Mouse (Mus musculus) forebrain, embryonic 15.5 days (tissue): ENCODE results near the gene Fam208a. TPM values are rescaled to one million over a fixed set of nuclear protein-coding genes. Genes with fewer than 3 reads are reported as not detected.

Source experiments
- ATAC-seq: fragments of 200-750 bp; cut with Nextera tagmentation; replicated peaks from 2 replicates; pipeline ENCODE4 v1.8.0; 2017; ENCODE audit warnings: mild to moderate bottlenecking, moderate TSS enrichment, moderate library complexity
- H3K27ac ChIP-seq: fragments of 300-500 bp; sonication (generic); replicated peaks from 2 replicates; pipeline ENCODE4 v1.5.1; 2015; ENCODE audit warnings: mild to moderate bottlenecking, inconsistent platforms
- H3K27me3 ChIP-seq: fragments of 300-500 bp; sonication (generic); 2 replicates; pipeline ENCODE4 v1.6.1; 2015; ENCODE audit warnings: inconsistent platforms
- H3K36me3 ChIP-seq: fragments of 300-500 bp; sonication (generic); 2 replicates; pipeline ENCODE4 v1.6.1; 2015; ENCODE audit warnings: mild to moderate bottlenecking, inconsistent platforms
- H3K4me1 ChIP-seq: fragments of 300-500 bp; sonication (generic); 2 replicates; pipeline ENCODE4 v1.6.1; 2015; ENCODE audit warnings: inconsistent platforms
- H3K4me2 ChIP-seq: fragments of 300-500 bp; sonication (generic); replicated peaks from 2 replicates; pipeline ENCODE4 v1.6.1; 2015; ENCODE audit warnings: mild to moderate bottlenecking, inconsistent platforms
- H3K4me3 ChIP-seq: fragments of 300-500 bp; sonication (generic); 2 replicates; pipeline ENCODE4 v1.5.1; 2015; ENCODE audit warnings: mild to moderate bottlenecking, inconsistent platforms
- H3K9ac ChIP-seq: fragments of 300-500 bp; sonication (generic); replicated peaks from 2 replicates; pipeline ENCODE4 v1.6.1; 2015; ENCODE audit warnings: mild to moderate bottlenecking, inconsistent platforms
- H3K9me3 ChIP-seq: fragments of 300-500 bp; sonication (generic); 2 replicates; pipeline ENCODE4 v1.6.1; 2016; ENCODE audit warnings: inconsistent platforms
- WGBS: fragments of 180-500 bp; shearing (Covaris S2); methylation state at CpG from one replicate; pipeline ENCODE4 v1.1.7; 2015; ENCODE audit warnings: mixed read lengths; 5-methylcytosine and 5-hydroxymethylcytosine counted together
- microRNA-seq: library from miRNA; unstranded; fragments of <30 nt; microRNA quantifications from one replicate; pipeline ENCODE4, GENCODE M21; 2016
- polyA plus RNA-seq: library from polyadenylated mRNA; unstranded; fragments of >200 nt; fragmentation: Nextera tagmentation; extraction: Ambion mirVana; gene quantifications from 2 replicates; pipeline ENCODE4 v1.2.1, GENCODE M21; 2015

The Fam208a gene
- polyA plus RNA-seq, 1 experiment from 2014 or later = 17.4 TPM

GRCm38 (mm10) chr14:27508644-27509301, 80.1 kb downstream of the Fam208a start:
- ATAC-seq = peak; percentile 78

GRCm38 (mm10) chr14:27524541-27524940, 95.9 kb downstream of the Fam208a start:
- no peak overlapping the region for H3K27ac ChIP-seq
- H3K27me3 ChIP-seq = no peaks in the 10 kb centered on the region
- ATAC-seq = no peak
- no peaks in the 10 kb centered on the region for H3K9me3 ChIP-seq
- H3K36me3 ChIP-seq = no peaks in the 10 kb centered on the region
- H3K4me1 ChIP-seq = no peaks in the 10 kb centered on the region
- no peak overlapping the region for H3K4me3 ChIP-seq
- no peak overlapping the region for H3K9ac ChIP-seq
- H3K4me2 ChIP-seq = no peak overlapping the region

More at GRCm38 (mm10) chr14:27508644-27509301, 80.1 kb downstream of the Fam208a start:
- H3K4me2 ChIP-seq = peak overlapping the region; percentile 47
- no peaks in the 10 kb centered on the region for H3K9me3 ChIP-seq
- H3K27ac ChIP-seq = peak overlapping the region; percentile 48
- WGBS = 36% methylated on average over 15 of the region's 15 CpGs
- H3K36me3 ChIP-seq = no peaks in the 10 kb centered on the region
- H3K4me3 ChIP-seq = peak overlapping the region; percentile 74
- H3K4me1 ChIP-seq = peaks cover 13% of the 10 kb centered on the region
- peak overlapping the region; percentile 75 for H3K9ac ChIP-seq
- no peaks in the 10 kb centered on the region for H3K27me3 ChIP-seq

Small RNAs within 50 kb of the gene (microRNA-seq; reads per million reads assigned to microRNA genes)
- not detected for gene Gm23633

Other genes starting within 250 kb of the Fam208a start
- 13.1 and 13.4 TPM in 2 replicates for gene Ccdc66, start 79.6 kb downstream of the Fam208a start, polyA plus RNA-seq
- gene Erc2, start 193.6 kb downstream of the Fam208a start, polyA plus RNA-seq = 63.4 and 69.7 TPM in 2 replicates